Mouse (Mus musculus) limb, embryonic 10.5 days (tissue): Measurements from ENCODE around the gene Arap1. TPM values are rescaled to one million over a fixed set of nuclear protein-coding genes. Genes with fewer than 3 reads are reported as not detected.
A peak's percentile ranks its signal among the peaks of the same experiment; 100 is the strongest.

Experiments used
- DNase-seq: peaks from one replicate; pipeline ENCODE4 v3.0.0-alpha.2; 2017; ENCODE audit warnings: low spot score
- H3K27ac ChIP-seq: fragments of 300-500 bp; sonication (generic); 2 replicates; pipeline ENCODE4 v1.5.1; 2016; ENCODE audit warnings: mild to moderate bottlenecking
- H3K27me3 ChIP-seq: fragments of 300-500 bp; sonication (generic); 2 replicates; pipeline ENCODE4 v1.6.1; 2016; ENCODE audit warnings: low read depth, mild to moderate bottlenecking; ENCODE audit not compliant: poor library complexity, severe bottlenecking
- H3K36me3 ChIP-seq: fragments of 300-500 bp; sonication (generic); 2 replicates; pipeline ENCODE4 v1.6.1; 2016; ENCODE audit warnings: mild to moderate bottlenecking, moderate library complexity
- H3K4me1 ChIP-seq: fragments of 300-500 bp; sonication (generic); 2 replicates; pipeline ENCODE4 v1.6.1; 2016
- H3K4me3 ChIP-seq: fragments of 300-500 bp; sonication (generic); 2 replicates; pipeline ENCODE4 v1.5.1; 2016; ENCODE audit warnings: mild to moderate bottlenecking, moderate library complexity
- H3K9me3 ChIP-seq: fragments of 300-500 bp; sonication (generic); replicated peaks from 2 replicates; pipeline ENCODE4 v1.6.1; 2016; ENCODE audit warnings: mild to moderate bottlenecking
- WGBS: fragments of 180-500 bp; shearing (Covaris S2); methylation state at CpG from one replicate; pipeline ENCODE4 v1.1.7; 2016; 5-methylcytosine and 5-hydroxymethylcytosine counted together
- polyA plus RNA-seq: library from polyadenylated mRNA; unstranded; fragments of >200 nt; fragmentation: Nextera tagmentation; extraction: Ambion mirVana; gene quantifications from 2 replicates; pipeline ENCODE4 v1.2.1, GENCODE M21; 2016

Gene Arap1
- polyA plus RNA-seq, 1 experiment from 2014 or later, result 20.5 TPM

- Histone ChIP-seq H3K4me3 (no peak within 1 kb of the TSS), H3K36me3 (no peaks in the 10 kb centered on the region), H3K9me3 (no peaks in the 10 kb centered on the region), H3K27me3 (peaks cover 35% of the 10 kb centered on the region), H3K4me1 (peaks cover 19% of the 10 kb centered on the region), H3K27ac (no peak within 1 kb of the TSS)
- 87% methylated on average over 3 of the region's 3 CpGs for whole genome bisulfite sequencing
- no peak for DNase-seq
Observed at GRCm38 (mm10) chr7:101317014-101317413, 30.9 kb upstream of the Arap1 start, which contains the start of gene Stard10. TSS of gene Stard10 (plus strand) at chr7:101317086.

DNA sequence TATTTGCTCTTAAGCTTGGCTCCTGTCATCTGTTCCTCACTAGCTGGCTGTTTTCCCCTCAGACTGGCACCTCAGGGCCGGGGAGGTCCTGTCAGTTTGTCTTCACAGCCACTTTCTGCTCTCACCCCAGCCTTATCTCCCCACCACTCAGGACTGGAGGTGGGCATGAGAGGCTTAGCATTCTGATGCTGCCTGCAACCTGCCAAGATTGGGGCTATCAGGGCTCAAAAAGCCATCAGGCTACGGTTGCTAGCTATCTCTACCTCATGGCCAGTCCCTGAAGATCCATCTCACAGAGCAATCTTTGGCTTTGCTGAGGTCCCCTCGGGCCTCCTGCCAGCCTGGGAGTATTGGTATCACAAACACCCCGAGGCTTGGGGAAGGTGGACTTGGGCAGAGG is 29.0 kb upstream of the Arap1 start:
- H3K27me3 ChIP-seq, result peaks cover 52% of the 10 kb centered on the region
- WGBS, result 72% methylated on average over 4 of the region's 4 CpGs

DNA sequence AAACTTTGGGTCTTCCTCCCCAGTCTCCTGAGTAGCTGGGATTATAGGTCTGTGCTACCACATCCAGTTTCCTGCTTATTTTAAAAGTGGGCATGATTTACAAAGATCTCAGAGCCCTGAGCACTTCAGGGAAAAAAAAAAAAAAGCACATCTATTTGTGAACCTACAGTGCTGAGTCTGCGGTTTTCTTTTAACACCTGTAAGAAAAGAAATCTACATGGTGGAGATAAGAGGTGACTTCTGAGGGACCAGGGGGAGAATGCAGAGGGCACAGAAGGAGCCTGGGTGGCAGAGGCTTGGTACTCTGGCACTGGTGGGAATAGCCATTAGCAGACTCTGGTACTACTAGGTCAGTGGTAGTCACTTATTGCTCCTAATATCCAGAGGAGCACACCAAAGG is 28.1 kb upstream of the Arap1 start:
- H3K27ac ChIP-seq, result no peak overlapping the region
- peaks cover 27% of the 10 kb centered on the region for H3K4me1 ChIP-seq
- peaks cover 55% of the 10 kb centered on the region for H3K27me3 ChIP-seq
- no peak for DNase-seq
- no peaks in the 10 kb centered on the region for H3K36me3 ChIP-seq
- 74% methylated on average over 1 of the region's 1 CpGs for WGBS
- H3K9me3 ChIP-seq, result no peaks in the 10 kb centered on the region
- H3K4me3 ChIP-seq, result no peak overlapping the region

More for the DNA sequence above, 29.0 kb upstream of the Arap1 start:
- peaks cover 27% of the 10 kb centered on the region for H3K4me1 ChIP-seq
- H3K4me3 ChIP-seq, result no peak overlapping the region
- no peaks in the 10 kb centered on the region for H3K36me3 ChIP-seq
- H3K9me3 ChIP-seq, result no peaks in the 10 kb centered on the region
- H3K27ac ChIP-seq, result no peak overlapping the region
- no peak for DNase-seq

- 5% methylated on average over 37 of the region's 37 CpGs for WGBS
- peak overlapping the region; percentile 84 for H3K4me3 ChIP-seq
- no peaks in the 10 kb centered on the region for H3K36me3 ChIP-seq
- DNase-seq, result peak; percentile 78
- H3K9me3 ChIP-seq, result no peaks in the 10 kb centered on the region
- H3K27me3 ChIP-seq, result peaks cover 55% of the 10 kb centered on the region
- H3K4me1 ChIP-seq, result peaks cover 27% of the 10 kb centered on the region
- H3K27ac ChIP-seq, result peak overlapping the region; percentile 84
Observed at GRCm38 (mm10) chr7:101320399-101321217, 27.3 kb upstream of the Arap1 start.

DNA sequence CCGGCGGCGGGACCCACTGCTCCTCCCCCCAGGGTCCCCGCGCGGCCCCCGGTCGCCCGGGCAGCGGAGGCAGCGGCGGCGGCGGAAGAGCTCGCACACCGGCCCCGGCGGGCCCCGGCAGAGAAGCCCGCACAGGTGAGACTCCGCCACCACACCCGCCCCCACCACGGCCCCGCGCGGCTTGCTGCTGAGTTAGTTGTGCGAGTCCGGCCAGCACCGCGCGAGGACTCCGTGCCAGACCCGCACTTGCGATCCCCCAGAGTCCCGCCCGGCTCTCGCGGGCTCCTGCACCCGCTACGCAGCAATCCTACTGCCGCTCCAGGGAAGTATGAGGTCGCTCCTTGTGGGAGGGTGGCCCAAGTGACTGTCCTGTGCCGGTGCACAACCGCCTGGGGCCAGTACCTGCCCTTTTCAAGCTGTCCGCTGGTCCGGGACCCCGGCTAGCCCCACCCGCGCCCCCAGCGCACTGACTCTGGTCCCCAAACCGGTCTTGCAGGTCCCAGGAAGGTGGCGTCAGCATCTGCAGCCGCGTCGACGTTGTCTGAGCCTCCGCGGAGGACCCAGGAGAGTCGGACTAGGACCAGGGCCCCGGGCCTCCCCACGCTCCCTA is 26.5 kb upstream of the Arap1 start:
- no peaks in the 10 kb centered on the region for H3K36me3 ChIP-seq
- H3K27ac ChIP-seq, result peak overlapping the region; percentile 84

GRCm38 (mm10) chr7:101323141-101323594 is 24.7 kb upstream of the Arap1 start:
- Histone ChIP-seq H3K4me3 (no peak overlapping the region), H3K36me3 (no peaks in the 10 kb centered on the region), H3K27me3 (peaks cover 55% of the 10 kb centered on the region), H3K27ac (no peak overlapping the region), H3K4me1 (peaks cover 27% of the 10 kb centered on the region), H3K9me3 (no peaks in the 10 kb centered on the region)
- DNase-seq, result no peak
- 77% methylated on average over 4 of the region's 4 CpGs for WGBS

More for the DNA sequence above, 26.5 kb upstream of the Arap1 start:
- peak; percentile 72 for DNase-seq
- Histone ChIP-seq H3K4me3 (peak overlapping the region; percentile 84), H3K9me3 (no peaks in the 10 kb centered on the region), H3K4me1 (peaks cover 27% of the 10 kb centered on the region), H3K27me3 (peaks cover 55% of the 10 kb centered on the region)
- under 1% methylated on average over 61 of the region's 61 CpGs for WGBS

GRCm38 (mm10) chr7:101324142-101324962 is 23.5 kb upstream of the Arap1 start:
- Histone ChIP-seq H3K36me3 (no peaks in the 10 kb centered on the region), H3K9me3 (no peaks in the 10 kb centered on the region), H3K4me1 (peaks cover 27% of the 10 kb centered on the region), H3K4me3 (no peak overlapping the region), H3K27ac (no peak overlapping the region), H3K27me3 (peaks cover 46% of the 10 kb centered on the region)
- DNase-seq, result no peak
- 64% methylated on average over 6 of the region's 6 CpGs for WGBS

DNA sequence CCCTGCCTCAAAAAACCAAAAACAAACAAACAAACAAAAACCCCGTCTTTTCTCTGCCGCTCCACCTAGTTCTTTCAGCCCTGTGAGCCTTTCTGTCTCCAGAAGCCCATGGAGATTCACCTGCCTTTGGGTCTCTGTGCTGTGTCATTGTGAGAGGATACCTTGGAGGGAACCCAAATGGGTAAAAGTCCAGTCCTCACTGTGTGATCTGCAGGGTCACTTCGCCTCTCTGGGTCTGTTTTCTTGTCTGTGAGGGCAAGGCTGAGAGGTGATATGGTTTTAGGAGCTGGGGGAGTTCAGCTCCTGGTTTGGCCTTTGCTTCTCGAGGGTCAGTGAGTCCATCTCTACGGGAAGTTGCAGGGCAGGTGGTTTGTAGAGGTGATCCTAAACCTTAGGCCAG is 21.9 kb upstream of the Arap1 start:
- H3K4me3 ChIP-seq, result no peak overlapping the region
- no peak overlapping the region for H3K27ac ChIP-seq
- no peaks in the 10 kb centered on the region for H3K36me3 ChIP-seq
- no peak for DNase-seq
- H3K4me1 ChIP-seq, result peaks cover 17% of the 10 kb centered on the region
- H3K27me3 ChIP-seq, result peaks cover 30% of the 10 kb centered on the region
- no peaks in the 10 kb centered on the region for H3K9me3 ChIP-seq
- WGBS, result 88% methylated on average over 5 of the region's 5 CpGs

DNA sequence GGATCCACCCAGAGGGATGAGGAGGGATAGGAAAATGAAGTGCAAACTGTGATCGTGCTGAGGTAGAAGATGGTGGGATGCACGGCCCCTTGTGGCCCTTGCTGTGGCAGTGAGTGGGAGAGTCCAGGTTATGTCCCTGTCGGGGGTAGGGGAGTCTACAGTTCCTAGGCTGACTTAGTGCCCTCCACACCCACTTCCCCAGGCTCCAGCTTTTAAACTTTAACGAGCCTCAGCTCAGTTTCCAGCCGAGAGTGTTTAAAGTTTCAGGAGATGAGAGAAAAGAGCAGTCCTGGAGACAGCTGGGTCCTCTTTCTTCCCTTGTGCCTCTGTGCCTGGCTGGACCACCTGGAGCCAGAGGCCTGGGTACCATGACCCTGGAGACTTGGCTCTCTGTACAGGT is 20.6 kb upstream of the Arap1 start:
- no peak overlapping the region for H3K27ac ChIP-seq
- no peaks in the 10 kb centered on the region for H3K36me3 ChIP-seq
- H3K4me3 ChIP-seq, result no peak overlapping the region
- WGBS, result 60% methylated on average over 5 of the region's 5 CpGs
- H3K27me3 ChIP-seq, result peaks cover 17% of the 10 kb centered on the region
- no peak for DNase-seq
- no peaks in the 10 kb centered on the region for H3K9me3 ChIP-seq
- H3K4me1 ChIP-seq, result peaks cover 5% of the 10 kb centered on the region

DNA sequence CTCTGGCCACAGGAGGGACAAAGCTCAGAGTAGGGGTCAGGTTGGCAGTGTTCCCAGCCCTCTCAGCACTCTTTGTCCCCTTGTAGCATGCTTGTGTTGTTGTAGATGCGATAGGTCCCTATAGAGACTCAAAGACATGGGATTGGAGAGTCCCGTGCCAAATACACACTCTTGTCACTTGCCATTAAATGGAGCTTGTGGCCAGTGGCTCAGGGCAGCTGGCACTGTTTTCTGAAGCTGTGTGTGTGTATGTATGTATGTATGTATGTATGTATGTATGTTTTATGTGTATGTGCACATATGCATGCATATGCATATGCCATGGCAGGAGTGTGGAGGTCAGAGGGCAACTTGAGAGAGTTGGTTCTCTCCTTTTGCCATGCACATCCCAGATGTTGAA is 20.1 kb upstream of the Arap1 start:
- Histone ChIP-seq H3K9me3 (no peaks in the 10 kb centered on the region), H3K27me3 (peaks cover 12% of the 10 kb centered on the region), H3K4me1 (peaks cover 3% of the 10 kb centered on the region; the same call in 1 of the 2 replicates), H3K36me3 (no peaks in the 10 kb centered on the region), H3K27ac (no peak overlapping the region), H3K4me3 (no peak overlapping the region)
- DNase-seq, result no peak
- 85% methylated on average over 2 of the region's 2 CpGs for WGBS

DNA sequence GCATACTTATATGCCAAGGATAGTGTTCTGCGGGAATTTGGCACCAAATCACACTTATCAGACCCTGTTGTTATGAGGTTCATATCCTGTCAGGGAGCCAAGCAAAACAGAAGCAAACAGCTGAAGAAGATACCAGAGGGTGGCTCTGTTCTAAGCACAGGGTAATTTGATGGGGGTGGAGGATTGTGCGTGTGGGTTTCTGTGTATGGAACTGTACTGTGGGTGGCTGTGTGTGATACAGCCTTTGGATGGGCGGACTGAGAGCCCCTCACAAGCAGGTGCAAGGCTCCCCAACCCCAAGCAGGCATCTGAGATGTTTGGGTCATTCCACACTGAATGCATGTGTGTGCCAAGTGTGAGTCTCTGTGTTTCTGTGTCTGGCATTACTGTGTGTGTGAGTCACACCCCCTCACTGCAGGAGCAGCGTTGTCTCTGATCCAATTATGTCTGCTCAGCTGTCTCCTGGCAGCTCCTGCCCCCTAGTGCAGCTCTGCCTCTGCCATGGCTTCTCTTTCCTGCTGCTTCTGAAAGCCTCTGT is 19.2 kb upstream of the Arap1 start:
- Histone ChIP-seq H3K36me3 (no peaks in the 10 kb centered on the region), H3K4me3 (no peak overlapping the region), H3K27me3 (peaks cover 4% of the 10 kb centered on the region; the same call in 1 of the 2 replicates), H3K27ac (no peak overlapping the region), H3K4me1 (no peaks in the 10 kb centered on the region), H3K9me3 (no peaks in the 10 kb centered on the region)
- no peak for DNase-seq
- 72% methylated on average over 4 of the region's 4 CpGs for WGBS

DNA sequence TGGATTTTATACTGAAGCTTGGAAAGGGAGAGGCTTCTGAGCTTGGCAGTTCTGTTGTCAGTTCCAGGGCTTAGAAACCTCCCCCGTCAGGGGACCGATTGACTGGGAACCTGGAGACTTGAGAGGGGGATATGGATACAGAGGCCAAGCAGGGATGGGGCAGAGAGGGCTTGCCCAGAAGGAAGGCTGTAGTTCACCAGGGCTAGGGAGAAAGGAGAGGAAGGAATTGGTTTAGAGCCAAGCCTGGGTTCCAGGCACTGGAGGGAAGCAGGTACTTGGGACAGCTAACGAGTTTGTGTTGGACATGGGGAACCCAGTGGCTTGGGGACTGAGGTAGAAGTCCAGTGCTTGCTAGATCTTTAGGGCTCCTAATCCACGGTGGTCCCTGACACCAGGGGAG is 18.3 kb upstream of the Arap1 start:
- Histone ChIP-seq H3K27me3 (no peaks in the 10 kb centered on the region), H3K9me3 (no peaks in the 10 kb centered on the region), H3K27ac (no peak overlapping the region), H3K4me3 (no peak overlapping the region), H3K36me3 (no peaks in the 10 kb centered on the region), H3K4me1 (no peaks in the 10 kb centered on the region)
- 74% methylated on average over 4 of the region's 4 CpGs for WGBS
- DNase-seq, result no peak
